Mouse (Mus musculus) myocyte (in vitro differentiated cells): ENCODE measurements around the gene Oit1.

Experiments
- MYOD1 ChIP-seq, 3 experiments: IDR thresholded peaks; one replicate each; pipeline ENCODE4 v1.6.1; 2011; ENCODE audit warnings: control low read depth in 2 of 3, low read depth in 2 of 3, mild to moderate bottlenecking in 2 of 3, moderate library complexity in 1 of 3; ENCODE audit not compliant: insufficient read length in 2 of 3, control insufficient read depth in 1 of 3
- POLR2A ChIP-seq: IDR thresholded peaks from one replicate; pipeline ENCODE4 v1.6.1; 2011; ENCODE audit warnings: low read depth, mild to moderate bottlenecking, control low read depth, moderate library complexity; ENCODE audit not compliant: insufficient read length
- POLR2AphosphoS2 ChIP-seq: IDR thresholded peaks from one replicate; pipeline ENCODE4 v1.6.1; 2011; ENCODE audit warnings: low read depth, control low read depth; ENCODE audit not compliant: insufficient read length
- TCF12 ChIP-seq: IDR thresholded peaks from one replicate; pipeline ENCODE4 v1.6.1; 2011; ENCODE audit warnings: mild to moderate bottlenecking, control low read depth; ENCODE audit not compliant: poor library complexity, insufficient read depth, severe bottlenecking
- USF1 ChIP-seq: IDR thresholded peaks from one replicate; pipeline ENCODE4 v1.6.1; 2011; ENCODE audit warnings: low read depth, mild to moderate bottlenecking, control low read depth, moderate library complexity

DNA sequence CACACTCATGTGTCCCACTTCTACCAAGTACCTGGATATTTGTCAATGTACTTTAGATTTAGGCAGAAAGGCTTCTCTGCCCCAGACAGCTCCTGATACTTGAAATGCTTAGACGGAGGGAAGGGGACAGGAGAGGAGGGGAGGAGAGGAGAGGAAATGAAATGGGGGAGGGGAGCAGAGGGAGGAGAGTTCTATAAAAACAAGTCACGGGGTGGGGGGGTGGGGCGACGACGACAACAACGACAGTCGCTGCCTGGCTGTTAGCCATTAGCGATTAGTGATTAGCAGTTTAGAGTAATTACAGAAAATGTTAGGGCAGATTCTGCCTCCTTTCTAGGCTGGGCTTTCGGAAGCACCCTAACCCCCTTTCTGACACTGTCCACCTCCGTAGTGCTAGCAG, 75.9 kb downstream of the Oit1 start:
- no peak for TF ChIP-seq POLR2A
- TF ChIP-seq USF1: no peak
- no peak for TF ChIP-seq MYOD1 (IDR thresholded peaks at IDR 0.05; ENCODE audit: control insufficient read depth in 1 of 3, insufficient read length in 2 of 3, low read depth in 2 of 3)
- no peak for TF ChIP-seq POLR2AphosphoS2
- TF ChIP-seq TCF12: no peak
